Mouse (Mus musculus) small intestine, adult 2 months (tissue): ENCODE results near the gene Gm49673.

ENCODE experiments used
- CTCF ChIP-seq: fragments of 200-500 bp; IDR thresholded peaks from 2 replicates; pipeline ENCODE4 v1.5.1; 2012; ENCODE audit warnings: low read depth, mild to moderate bottlenecking, control low read depth, inconsistent platforms, low read length, moderate library complexity, mixed read lengths; ENCODE audit not compliant: insufficient replicate concordance, insufficient read length; ENCODE audit errors: extremely low read depth
- POLR2A ChIP-seq: fragments of 200-500 bp; IDR thresholded peaks from 2 replicates; pipeline ENCODE4 v1.6.1; 2012; ENCODE audit warnings: low read depth, mild to moderate bottlenecking, control low read depth, inconsistent platforms, low read length, moderate library complexity

GRCm38 (mm10) chr17:8193678-8194077 lies 46.1 kb upstream of the Gm49673 start:
- no peak for TF ChIP-seq CTCF
- no peak for TF ChIP-seq POLR2A
